21 mouse cellular contexts compared by ENCODE assay signal in the genomic region with DNA sequence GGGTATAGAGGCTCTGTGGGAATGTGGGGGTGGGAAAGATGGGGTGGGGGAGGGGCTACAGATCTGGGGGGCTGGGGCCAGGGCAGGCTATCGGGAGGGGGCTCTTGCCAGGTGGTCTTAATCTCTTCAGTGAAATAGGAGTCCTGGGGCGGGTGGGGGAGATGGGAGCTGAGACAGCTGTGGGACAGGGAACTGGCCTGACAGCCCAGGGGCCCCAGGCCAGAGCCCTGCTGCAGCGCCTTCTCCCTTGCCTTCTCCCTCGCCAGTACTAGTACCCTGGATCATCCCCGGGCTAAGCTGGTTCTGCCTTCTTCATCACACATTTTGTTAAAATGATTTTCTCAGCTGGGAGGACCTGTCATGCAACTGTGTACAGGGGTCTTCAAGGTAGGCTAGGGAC. TPM values are rescaled to one million over a fixed set of nuclear protein-coding genes. Genes with fewer than 3 reads are reported as not detected.
"Had no signal": no experiment of that assay in that cellular context is flagged by ENCODE, and none has a peak within 500 bp of the region (broad histone marks: within the 10 kb centered on the region; RNA-seq: fewer than 3 reads in every experiment).

No protein-coding gene starts in this region.

- H3K27ac ChIP-seq: liver, embryonic 13.5 days; macrophage; midbrain, embryonic 12.5 days; midbrain, embryonic 15.5 days; neural tube, embryonic 12.5 days; neural tube, embryonic 15.5 days; stomach, embryonic 15.5 days had no signal

- H3K4me3 ChIP-seq: liver, embryonic 13.5 days; midbrain, embryonic 12.5 days; midbrain, embryonic 15.5 days; neural tube, embryonic 12.5 days; neural tube, embryonic 15.5 days; stomach, embryonic 15.5 days had no signal

- H3K9ac ChIP-seq: liver, embryonic 13.5 days; lung, embryonic 14.5 days; midbrain, embryonic 12.5 days; midbrain, embryonic 15.5 days; neural tube, embryonic 12.5 days; neural tube, embryonic 15.5 days; stomach, embryonic 15.5 days had no signal

- H3K9me3 ChIP-seq: liver, embryonic 13.5 days; midbrain, embryonic 12.5 days; midbrain, embryonic 15.5 days; neural tube, embryonic 12.5 days; neural tube, embryonic 15.5 days; stomach, embryonic 15.5 days had no signal

- ATAC-seq: intestine, postnatal 0 days; lung, postnatal 0 days; midbrain, embryonic 15.5 days had no signal

- DNase-seq: kidney, adult 8-10 months; kidney, postnatal 14 days; kidney, postnatal 4 days; left cerebral cortex, postnatal 4 days; liver, embryonic 13.5 days; lung, embryonic 14.5 days; right cerebral cortex, adult 18-20 months; right cerebral cortex, postnatal 14 days; right cerebral cortex, postnatal 4 days; thymus, adult 18-20 months; thymus, postnatal 36 days had no signal

- H3K36me3 ChIP-seq: liver, embryonic 13.5 days; midbrain, embryonic 12.5 days; midbrain, embryonic 15.5 days; neural tube, embryonic 12.5 days; neural tube, embryonic 15.5 days; stomach, embryonic 15.5 days had no signal

- H3K4me2 ChIP-seq: liver, embryonic 13.5 days; lung, embryonic 14.5 days; midbrain, embryonic 12.5 days; midbrain, embryonic 15.5 days; neural tube, embryonic 12.5 days; neural tube, embryonic 15.5 days; stomach, embryonic 15.5 days had no signal

RNA-seq across cellular contexts. Expression of a gene that starts 5.8 kb away (rescaled TPM):
- total RNA-seq: liver, adult 2 months; megakaryocyte, adult 5-6 weeks had no signal
- polyA plus RNA-seq: macrophage had no signal

RNA-seq across cellular contexts. Expression of a gene that starts 25.9 kb away (rescaled TPM):
- total RNA-seq: liver, adult 2 months had no signal
- polyA plus RNA-seq: liver, adult 2 months had no signal

RNA-seq across cellular contexts. Expression of a gene that starts 30.0 kb away (rescaled TPM):
- total RNA-seq: liver, adult 2 months had no signal
- polyA plus RNA-seq: liver, adult 2 months; macrophage had no signal
